Mouse (Mus musculus) adrenal gland, postnatal 25 days (tissue): ENCODE measurements around the gene Ccdc146. TPM values are rescaled to one million over a fixed set of nuclear protein-coding genes. Genes with fewer than 3 reads are reported as not detected.
"Not testable (repeated sequence)": the region's sequence is repeated elsewhere in the genome, so short reads cannot be mapped to it uniquely, and the experiment has no call there.

Experiments
- DNase-seq: peaks from one replicate; pipeline ENCODE4 v3.0.0; 2021; ENCODE audit warnings: mixed read lengths
- total RNA-seq: library from RNA; stranded (reverse); gene quantifications from 2 replicates; pipeline ENCODE4 v1.2.3, GENCODE M21; 2021

The Ccdc146 gene
- total RNA-seq, 1 experiment from 2014 or later, result 0.36 TPM

DNA sequence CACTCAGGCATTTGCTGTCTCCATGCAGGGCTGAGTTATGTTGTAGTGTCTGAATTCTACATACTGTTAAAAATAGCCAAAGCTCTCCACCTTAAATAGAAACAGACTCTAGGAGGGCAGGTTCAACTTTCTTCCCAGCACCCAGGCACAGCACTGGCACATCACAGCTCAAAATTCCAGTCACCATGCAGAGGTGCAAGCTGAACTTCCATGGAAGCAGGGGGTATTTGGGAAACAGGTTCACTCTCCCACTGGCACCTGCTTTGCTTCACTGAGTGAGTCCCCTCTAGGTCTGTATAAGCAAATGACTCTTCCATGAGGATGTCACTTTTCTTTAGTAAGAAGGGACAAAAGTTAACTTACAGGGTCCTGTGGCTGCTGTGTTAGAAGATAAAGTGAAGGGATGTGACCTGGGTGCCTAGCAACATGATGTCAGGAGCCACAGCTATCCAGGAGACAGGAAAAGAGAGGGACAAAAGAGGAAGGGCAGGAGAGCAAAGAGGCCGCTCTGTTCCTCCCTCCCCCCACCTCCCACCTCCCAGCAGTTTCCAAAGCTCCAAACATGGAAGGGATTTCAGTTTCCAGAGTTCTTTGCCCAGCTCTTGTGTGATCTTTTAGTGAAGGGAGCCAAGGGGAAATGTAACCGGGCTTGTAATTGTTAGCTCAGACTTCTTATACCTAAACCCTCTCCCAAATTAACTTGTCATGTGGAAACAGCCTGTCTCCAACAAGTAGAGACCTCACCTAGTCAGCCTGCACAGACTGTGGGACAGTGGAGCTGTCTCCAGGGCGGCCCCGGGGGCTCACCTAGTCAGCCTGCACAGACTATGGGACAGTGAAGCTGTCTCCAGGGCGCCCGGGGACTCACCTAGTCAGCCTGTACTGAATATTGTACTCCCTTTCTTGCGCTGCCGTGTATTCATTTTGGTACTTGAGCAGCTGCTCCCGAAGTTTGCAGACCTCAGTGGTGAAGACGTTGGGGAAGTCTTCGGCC, 94.5 kb downstream of the Ccdc146 start:
- DNase-seq, result no peak

DNA sequence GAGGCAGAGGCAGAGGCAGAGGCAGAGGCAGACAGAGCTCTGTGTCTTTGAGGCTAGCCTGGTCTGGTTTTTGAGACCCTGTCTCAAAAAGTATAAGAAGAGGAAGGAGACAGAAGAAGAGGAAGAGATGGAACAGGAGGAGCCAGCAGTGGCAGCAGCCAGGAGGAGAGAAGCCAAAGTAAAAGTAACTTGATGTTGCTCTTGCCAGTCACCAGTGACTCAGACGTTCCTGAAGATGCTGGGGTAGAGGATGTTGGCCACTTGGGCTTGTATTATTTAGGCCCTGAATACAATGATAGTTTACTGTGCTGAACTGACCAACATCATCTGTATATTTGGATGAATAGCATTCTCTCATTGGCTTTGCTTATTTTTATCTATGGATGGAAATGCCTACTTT, 95.9 kb downstream of the Ccdc146 start:
- DNase-seq, result no peak

DNA sequence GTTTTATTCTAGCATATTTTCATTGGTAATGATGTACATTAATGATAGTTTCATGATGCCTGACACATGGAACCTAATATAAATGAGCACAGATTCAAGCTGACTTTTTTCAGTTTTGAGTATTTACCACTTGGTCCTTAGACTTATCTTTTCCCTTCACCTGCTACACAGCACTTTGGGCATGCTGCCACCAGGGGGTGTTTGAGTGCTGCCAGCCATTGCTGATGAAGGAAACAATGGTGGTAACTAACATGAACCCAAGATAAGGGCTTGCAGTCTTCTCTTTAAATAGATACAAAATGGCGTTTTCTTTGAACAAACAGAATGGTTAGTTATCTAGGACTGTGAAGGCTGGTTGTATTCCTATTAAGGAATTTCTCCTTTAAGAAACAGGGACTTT, 98.0 kb downstream of the Ccdc146 start:
- peak; percentile 80 for DNase-seq

DNA sequence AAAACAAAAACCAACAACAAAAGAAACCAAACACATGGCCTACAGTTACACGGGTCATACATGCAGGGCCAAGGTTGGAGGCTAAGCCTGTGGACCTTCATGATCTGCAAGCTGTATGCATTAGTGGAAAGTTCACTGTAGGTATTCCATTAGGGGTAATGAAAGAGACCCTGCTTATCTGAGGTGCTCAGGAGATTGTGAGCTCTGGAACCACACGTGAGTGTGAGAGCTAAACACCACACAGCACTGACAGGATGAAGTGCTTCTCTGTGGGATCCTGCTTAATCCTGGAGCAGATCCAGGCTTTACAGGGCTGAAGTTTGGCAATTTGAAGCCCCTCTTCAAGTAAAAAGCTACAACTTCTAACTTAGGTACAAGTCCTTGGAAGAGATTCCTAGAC, 104.3 kb downstream of the Ccdc146 start:
- DNase-seq, result no peak

DNA sequence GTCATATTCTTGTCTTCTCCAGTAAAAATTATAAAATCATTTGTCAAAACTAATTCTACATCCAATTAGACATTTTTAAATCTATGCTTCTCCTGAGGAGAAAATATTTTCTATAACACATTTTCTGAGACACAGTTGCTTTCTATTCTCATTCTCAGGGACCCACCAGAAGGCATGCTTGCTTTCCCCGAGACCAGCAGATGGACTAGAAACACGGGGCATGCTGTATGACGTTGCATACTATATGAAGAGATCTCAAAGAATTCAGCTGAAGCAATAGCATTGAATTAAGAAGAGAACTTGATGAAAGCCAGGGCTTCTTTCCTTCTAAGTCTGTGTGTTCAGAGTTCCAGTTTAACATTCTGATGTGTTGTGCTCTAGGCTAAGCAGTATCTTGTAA, 109.8 kb downstream of the Ccdc146 start:
- DNase-seq, result no peak

DNA sequence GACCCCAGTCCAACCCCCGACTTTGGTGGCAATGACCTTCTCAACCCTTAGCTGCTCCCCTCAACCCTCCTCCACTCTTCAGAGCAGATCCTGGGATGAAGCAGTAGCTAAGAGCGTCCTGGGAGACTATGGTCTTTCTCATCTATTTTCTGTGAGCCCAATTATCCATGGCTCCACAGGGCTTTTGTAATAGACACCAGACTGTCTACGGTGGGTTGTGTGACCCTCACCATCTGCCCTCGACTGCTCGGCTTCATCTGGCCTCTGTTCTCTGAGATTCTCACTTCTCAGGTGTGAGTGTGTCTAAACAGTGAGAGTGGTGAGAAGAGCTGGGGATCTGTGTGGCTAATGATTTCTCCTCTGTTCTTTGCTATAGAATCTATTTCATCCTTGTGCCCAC, 117.3 kb downstream of the Ccdc146 start:
- DNase-seq, result no peak

DNA sequence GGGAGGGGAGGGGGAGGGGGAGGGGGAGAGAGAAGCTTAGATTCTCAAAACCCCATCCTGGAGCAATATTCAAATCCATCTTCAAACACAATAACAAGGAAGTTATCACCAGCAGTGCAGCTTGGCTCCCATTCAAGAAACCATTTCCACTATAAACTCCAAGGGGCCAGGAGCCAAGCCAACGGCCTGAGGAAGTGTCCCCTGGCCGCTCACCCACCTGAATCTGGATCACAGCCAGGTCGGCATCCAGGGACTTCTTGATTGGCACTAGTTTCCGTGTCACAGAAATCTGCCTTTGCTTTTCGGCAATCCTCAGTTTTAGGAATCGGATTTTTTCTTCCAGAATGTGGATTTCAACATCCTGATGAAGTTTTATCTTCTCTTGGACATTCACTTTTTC, 123.5 kb downstream of the Ccdc146 start:
- peak; percentile 11 for DNase-seq

DNA sequence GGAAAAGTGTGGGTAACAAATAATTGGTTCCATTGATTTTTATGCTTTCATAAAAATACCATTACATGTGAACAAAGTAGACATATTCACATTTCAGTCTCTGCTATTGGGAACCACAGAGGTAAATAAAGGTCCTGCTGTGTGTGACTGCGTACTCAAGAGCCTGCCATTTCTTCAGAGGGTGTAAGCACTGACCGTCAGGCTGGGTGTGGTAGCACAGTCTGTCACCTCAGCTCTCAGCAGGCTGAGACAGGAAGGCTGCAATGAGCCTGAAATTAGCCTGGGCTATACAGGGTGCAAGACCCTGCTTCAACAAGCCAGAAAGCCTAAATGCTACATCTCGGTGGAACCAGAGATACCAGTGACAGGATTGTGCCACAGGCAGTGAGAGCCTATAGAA, 124.4 kb downstream of the Ccdc146 start:
- no peak for DNase-seq

DNA sequence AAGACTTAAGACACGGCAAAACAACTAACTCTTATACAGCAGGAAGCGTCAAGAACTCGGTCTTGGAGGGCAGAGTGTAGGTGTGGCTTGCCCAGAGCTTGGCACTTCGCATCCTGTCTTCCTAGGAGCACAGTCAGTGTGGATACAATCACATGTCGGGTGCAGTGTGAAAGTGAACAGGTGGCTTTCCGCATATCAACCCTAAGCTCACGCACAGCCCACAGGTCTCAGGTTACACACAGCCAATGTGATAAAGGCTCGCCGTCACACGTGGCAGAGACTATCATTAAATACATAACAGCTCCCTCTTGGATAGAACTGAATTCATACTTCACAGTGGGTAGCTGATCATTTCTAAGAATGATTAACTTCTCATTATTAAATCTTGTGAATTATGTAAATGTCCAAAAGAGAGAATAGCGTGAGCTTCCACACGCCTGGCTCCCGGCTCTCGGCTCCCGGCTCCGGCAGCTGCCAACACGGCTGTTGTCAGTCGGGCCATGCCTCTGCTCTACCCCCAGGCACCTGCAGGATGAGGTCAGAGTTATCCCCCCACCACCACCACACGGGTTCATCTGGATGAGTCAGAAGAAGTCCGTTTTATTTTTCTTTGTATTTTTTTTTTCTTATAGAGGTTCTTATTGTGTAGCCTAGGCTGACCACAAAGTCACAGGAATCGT, 125.3 kb downstream of the Ccdc146 start:
- DNase-seq, result no peak

DNA sequence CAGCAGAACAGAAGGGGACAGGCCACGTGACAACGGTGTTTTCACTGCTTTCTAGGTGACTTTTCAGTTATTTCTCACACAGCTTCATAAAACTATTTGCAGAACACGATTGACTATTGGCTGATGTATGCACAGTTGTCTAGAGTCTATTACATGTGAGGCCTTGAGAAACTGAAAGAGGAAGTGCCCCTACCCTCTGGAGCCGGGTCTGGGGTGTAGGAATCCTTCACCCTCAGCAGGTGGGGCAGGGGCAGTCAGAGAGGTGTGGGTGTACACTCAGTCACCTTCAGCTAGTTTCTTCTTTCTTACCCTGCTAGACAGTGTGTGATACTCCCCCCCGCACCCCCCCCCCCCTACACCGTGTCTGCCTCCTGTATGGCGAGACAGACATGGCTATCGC, 128.8 kb downstream of the Ccdc146 start:
- DNase-seq, result no peak

DNA sequence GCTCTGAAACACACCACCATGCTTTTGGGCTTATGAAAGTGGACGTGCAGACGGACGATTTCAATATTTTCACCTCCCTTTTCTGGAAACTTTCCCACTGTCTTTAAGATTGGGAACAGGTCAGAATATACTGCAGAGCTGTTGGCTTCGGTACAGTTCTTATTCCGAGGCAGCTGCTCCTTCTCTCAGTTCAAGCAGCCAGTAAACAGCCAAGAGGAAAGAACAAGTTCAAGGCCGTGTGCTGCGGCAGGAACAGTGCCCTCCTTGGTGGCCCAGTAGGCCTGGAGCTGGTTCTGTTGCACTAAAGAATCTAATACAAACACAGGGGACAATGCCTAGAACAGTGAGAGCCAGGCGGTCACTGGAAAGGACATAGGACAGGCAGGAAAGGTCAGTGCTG, 133.9 kb downstream of the Ccdc146 start:
- no peak for DNase-seq

DNA sequence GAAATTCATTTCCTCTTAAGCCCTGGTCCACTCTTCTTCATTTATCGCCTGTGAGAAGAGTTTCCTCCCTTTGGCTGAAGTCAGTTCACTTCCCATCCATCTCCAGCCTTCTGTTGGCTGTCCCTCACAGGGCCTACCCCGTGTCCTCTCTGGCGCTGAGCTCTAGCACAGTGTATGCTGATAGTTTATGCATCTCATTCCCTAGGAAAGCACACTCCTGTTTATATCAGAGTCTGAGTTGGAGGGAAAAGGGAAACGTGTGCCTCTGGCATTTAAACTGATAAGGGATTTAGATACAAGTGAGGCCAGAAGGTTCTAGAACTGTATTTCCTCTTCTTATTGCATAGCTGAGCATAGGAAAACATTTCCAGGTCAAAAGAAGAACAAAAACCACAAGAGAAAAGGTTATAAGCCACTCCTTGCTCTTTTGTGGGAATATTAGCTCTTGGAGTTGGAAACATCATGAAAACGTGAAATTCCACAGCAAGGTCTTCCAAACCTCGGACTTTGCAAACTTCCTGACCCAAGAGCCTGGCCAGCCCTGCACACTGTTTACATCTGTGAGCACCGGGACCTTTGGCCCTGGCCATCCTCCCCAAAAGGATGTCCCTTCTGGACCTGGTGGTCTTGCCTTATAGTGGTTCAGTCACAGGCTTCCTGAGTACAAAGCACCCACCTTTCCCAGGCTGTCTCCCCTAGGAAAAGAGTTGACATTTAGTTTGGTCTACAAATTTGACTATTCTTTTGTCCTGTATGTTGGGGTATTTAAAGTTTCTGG, 135.6 kb downstream of the Ccdc146 start:
- DNase-seq, result no peak

DNA sequence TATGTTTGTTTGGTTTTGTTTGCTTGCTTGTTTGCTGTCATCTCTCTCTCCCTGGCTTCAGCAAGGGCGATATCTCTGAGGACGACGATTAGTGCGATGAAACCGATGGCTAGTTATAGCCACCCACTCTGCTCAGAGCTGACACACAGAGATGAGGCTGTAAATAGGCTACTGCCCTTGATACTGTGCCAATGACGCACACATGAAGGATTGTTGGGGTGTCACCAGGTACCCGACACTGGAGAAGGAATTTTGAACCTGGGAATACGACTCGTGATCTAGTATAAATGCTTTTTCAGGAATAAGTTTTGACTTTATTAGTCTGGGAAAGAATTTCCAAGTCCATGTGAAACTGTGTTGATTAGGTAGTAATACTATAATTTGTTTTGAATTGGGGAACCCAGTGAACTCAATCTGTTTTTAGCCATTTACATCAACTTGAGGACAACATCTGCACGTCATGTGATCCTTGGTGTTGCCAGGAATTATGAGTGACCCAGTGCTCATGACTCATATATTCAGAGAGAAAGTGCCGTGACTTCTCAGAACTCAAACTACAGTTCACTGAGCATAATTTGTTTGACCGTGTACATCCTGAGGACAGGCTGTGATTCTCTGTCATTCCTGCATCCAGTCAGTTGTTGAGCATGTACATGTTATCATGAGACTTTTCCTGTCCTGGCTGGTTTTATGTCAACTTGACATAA, 141.0 kb downstream of the Ccdc146 start:
- no peak for DNase-seq

DNA sequence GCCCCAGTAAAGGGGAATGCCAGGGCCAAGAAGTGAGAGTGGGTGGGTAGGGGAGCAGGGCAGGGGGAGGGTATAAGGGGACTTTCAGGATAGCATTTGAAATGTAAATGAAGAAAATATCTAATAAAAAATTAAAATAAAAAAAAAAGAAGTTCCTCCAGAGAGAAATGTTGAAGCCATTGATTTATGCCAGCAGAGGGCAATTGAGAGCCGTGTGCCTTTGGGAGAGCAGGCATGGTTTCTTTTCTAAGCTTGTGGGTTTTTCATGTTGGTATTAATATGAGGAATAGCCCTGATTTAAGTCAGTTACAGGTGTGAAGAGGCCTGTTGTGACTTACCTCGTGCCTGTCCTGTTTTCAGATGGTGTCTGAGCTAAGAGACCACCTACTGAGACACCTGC, 146.8 kb downstream of the Ccdc146 start:
- not testable (repeated sequence) for DNase-seq

DNA sequence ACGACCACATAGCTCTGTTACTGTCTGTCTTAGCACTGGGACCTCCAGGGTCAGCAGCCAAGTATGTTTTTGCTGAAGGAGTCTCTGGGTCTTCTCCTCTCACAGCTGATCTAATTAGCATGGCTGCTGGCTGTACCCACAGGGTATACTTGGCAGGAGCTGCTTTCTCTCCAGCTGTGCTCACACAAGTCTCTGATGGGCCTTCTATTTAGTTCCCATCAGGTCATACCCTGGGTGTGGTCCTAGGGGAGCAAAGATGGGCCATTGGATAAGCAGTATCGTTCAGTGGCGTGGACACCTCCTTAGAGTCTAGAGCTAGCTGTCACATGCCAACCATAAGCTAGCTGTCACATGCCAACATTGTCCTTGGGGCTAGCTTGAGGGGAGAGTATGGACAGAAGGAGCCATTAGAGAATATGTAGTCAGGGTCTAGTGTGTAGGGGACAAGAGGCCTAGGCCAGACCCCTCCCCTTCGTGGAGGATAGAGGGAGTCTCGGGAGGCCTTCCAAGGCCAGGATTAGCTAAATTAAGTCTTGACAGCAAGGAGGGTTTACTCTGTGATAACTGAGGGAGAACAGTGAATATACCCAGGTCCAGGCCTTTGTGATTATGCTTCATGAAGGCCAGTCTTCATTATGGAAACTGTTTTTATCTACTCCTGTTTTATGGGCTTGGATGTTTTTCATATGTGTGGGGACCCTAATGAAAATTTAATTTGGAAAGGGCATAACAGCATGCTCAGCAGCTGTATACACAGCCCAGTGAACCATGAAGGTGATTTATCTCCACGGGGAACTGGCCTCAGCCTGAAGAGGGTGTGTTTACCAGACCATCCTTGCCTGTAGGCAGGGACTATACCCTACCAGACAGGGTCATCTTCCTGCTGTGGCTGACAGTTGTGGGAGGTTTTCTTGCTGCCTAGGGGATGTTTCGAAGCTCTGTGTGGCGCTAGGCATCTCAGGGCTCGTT, 152.8 kb downstream of the Ccdc146 start:
- no peak for DNase-seq

DNA sequence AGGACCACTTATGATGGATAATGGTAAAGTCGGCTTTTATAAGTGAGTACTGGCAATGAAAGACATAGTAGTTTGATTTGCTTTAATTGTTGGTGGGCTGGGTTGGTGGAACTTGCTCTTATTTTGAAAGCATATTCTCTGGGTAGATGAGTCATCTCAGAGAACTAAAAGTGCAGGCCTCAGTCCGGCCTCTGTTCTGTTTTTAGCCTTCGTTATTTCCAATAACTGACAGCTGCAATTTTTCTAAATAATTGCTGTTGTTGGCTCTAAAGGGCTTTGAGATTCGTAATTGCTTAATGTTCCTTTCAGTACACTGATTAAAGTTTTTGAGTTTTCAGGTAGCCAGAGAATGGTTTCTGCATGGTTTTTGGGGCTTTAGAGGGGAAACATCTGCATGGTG, 153.7 kb downstream of the Ccdc146 start:
- no peak for DNase-seq

DNA sequence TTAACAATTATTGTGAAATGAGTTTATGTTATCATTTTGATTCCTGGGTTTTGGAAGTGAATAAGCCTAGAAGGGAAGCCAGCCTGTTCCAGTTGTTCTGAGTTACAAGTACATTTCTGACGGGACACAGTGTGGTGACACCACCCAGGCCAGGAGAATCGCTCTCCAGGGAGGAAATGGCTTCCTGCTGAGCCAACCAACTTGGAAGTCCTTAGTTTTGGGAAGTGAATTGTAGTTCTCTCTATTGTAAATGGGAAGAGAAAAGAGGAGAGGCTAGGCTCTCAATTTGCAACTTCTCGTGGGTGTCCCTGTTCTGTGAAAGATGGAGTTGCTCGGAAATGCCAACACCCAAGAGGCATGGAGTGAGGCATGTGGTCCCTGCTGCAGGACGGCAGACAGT, 155.0 kb downstream of the Ccdc146 start:
- DNase-seq, result no peak

DNA sequence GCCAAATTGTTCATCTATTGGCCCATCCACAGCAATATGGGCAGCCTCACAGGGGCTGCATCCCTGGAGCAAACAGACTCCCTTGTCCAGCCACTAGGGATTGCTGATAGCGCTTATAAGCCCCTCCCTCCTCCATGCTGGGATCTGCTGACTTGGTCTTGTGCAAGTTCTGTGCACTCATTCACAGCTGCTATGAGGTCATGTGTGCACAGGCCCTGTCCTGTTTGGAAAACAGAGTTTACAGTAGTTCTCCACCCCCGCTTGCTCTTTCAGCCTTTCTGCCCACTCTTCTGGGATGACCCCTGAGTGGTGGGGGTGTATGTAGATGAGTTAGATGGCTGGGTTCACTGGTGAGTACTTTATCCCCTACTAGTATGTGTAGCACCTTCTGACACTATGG, 157.4 kb downstream of the Ccdc146 start:
- DNase-seq, result no peak

DNA sequence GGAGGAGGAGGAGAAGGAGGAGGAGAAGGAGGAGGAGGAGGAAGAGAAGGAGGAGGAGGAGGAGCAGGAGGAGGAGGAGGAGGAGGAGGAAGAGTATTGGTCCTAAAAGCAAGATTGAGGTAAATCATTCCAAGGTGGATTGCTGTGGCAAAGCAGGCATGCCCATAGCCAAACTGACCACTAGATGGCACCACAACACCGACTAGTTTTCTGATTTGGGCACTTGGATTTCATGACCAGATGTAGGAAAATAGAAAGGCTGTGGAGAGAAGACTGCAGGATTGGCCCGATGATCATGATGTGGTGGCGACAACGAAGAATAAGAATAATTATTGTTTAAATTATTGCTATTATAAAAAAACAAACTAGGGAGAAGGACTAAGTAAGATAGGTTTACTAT, 159.4 kb downstream of the Ccdc146 start:
- DNase-seq, result peak; percentile 79

DNA sequence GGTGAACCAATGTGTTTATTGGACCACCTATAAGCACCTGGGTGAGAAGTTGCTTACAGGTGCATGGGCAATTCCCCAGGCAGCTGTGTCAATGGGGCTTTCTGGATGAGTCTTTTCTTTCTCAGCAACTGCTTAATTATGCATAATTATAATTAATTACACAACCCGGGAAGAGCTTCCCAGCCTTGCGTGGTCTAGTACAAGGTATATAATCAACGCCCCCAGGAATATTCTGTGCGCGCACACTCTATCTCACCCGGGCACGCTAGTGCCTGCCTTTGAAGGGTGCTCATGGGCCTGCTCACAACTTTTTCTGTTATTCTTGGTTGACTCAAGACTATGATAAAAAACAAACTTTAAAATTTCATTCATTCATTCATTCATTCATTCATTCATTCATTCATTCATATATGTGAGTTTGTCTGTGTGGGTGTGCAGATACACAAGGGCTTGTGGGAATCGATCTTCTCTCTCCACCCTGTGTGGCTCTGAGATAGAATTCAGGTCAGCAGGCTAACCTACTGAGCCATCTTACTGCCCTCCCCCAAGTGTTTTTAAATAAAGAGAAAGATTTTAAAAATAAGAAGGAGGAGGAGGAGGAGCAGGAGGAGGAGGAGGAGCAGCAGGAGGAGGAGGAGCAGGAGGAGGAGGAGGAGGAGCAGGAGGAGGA, 160.0 kb downstream of the Ccdc146 start:
- DNase-seq, result no peak
